Mouse (Mus musculus) layer of hippocampus, adult 9-10 months (tissue): ENCODE data around the gene Map2k1.

Experiments used
- DNase-seq: peaks from one replicate; pipeline ENCODE4 v3.0.0; 2022; ENCODE audit warnings: low spot score

Map2k1 gene

GRCm38 (mm10) chr9:64249371-64249770 is 4.1 kb downstream of the Map2k1 start:
- no peak for DNase-seq

GRCm38 (mm10) chr9:64242381-64242831 is 11.0 kb downstream of the Map2k1 start:
- DNase-seq: no peak

GRCm38 (mm10) chr9:64240681-64241080 is 12.8 kb downstream of the Map2k1 start:
- DNase-seq: no peak

GRCm38 (mm10) chr9:64240116-64240515 is 13.3 kb downstream of the Map2k1 start:
- no peak for DNase-seq

- no peak for DNase-seq
Observed at GRCm38 (mm10) chr9:64236056-64236455, 17.4 kb downstream of the Map2k1 start.

- no peak for DNase-seq
Observed at GRCm38 (mm10) chr9:64234768-64235435, 18.5 kb downstream of the Map2k1 start, which contains the start of gene Uchl4. Uchl4 (plus strand) TSS chr9:64235201.

- no peak for DNase-seq
Observed at GRCm38 (mm10) chr9:64233656-64234055, 19.8 kb downstream of the Map2k1 start.

- DNase-seq: no peak
Observed at GRCm38 (mm10) chr9:64232257-64232957, 21.0 kb downstream of the Map2k1 start.

GRCm38 (mm10) chr9:64231674-64232073 is 21.8 kb downstream of the Map2k1 start:
- no peak for DNase-seq

- DNase-seq: no peak
Observed at GRCm38 (mm10) chr9:64231171-64231570, 22.3 kb downstream of the Map2k1 start.

GRCm38 (mm10) chr9:64228972-64229371 is 24.5 kb downstream of the Map2k1 start:
- no peak for DNase-seq

GRCm38 (mm10) chr9:64227736-64228135 is 25.7 kb downstream of the Map2k1 start:
- no peak for DNase-seq

- no peak for DNase-seq
Observed at GRCm38 (mm10) chr9:64225805-64226204, 27.6 kb downstream of the Map2k1 start.

GRCm38 (mm10) chr9:64222098-64222497 is 31.3 kb downstream of the Map2k1 start:
- no peak for DNase-seq

- no peak for DNase-seq
Observed at GRCm38 (mm10) chr9:64221480-64221879, 32.0 kb downstream of the Map2k1 start.

- DNase-seq: no peak
Observed at GRCm38 (mm10) chr9:64220603-64221002, 32.8 kb downstream of the Map2k1 start.

GRCm38 (mm10) chr9:64219772-64220420 is 33.5 kb downstream of the Map2k1 start:
- no peak for DNase-seq

GRCm38 (mm10) chr9:64219305-64219704 is 34.1 kb downstream of the Map2k1 start:
- no peak for DNase-seq

- DNase-seq: no peak
Observed at GRCm38 (mm10) chr9:64217887-64218286, 35.5 kb downstream of the Map2k1 start.

- DNase-seq: no peak
Observed at GRCm38 (mm10) chr9:64216641-64217040, 36.8 kb downstream of the Map2k1 start.

GRCm38 (mm10) chr9:64216090-64216489 is 37.3 kb downstream of the Map2k1 start:
- no peak for DNase-seq

GRCm38 (mm10) chr9:64214452-64214851 is 39.0 kb downstream of the Map2k1 start:
- no peak for DNase-seq

GRCm38 (mm10) chr9:64207509-64208084 is 45.8 kb downstream of the Map2k1 start:
- peak; percentile 26 for DNase-seq
